ENCODE assay signal across 8 mouse cellular contexts in the genomic region with DNA sequence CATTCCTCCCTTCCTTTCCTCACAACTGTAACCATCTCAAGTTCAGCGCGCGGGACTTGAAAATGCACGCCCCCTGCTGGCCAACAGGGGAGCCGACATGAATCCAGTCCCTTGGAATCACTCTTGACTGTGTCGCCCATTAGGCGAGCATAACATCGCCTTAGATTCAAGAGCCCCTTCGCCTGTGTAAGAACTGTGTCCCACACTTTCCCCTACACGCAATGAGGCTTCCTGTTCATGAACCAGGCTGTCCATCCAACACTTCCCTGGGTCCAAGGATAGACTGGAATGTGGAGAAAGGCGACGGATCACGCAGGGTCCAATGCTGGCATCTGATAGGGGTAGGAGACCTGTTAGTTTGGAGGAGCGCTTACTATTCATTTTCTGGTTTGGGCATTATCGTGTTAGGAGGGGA. TPM values are rescaled to one million over a fixed set of nuclear protein-coding genes. Genes with fewer than 3 reads are reported as not detected.
DNase-seq lines count a peak whose midpoint lies in the region; ATAC-seq and TF ChIP-seq lines count a peak whose summit lies in the region.

No protein-coding gene starts in this region.

- H3K9me3 ChIP-seq in hindbrain, embryonic 14.5 days (ENCODE audit: control insufficient read depth, low read length) = no peaks in the 10 kb centered on the region

- H3K9ac ChIP-seq in hindbrain, embryonic 14.5 days = peak overlapping the region; percentile 41

- intact Hi-C loops in left cerebral cortex, postnatal 14 days (cut with DNase I) = loop anchor here (5.0 kb wide), 1 partner anchor 43 kb away; no protein-coding TSS in a partner anchor

- no peaks in the 10 kb centered on the region for H3K27me3 ChIP-seq in cerebellum, adult 2 months (ENCODE audit: control insufficient read depth, insufficient read depth, low read length)
- H3K27me3 ChIP-seq in hindbrain, embryonic 14.5 days (ENCODE audit: control insufficient read depth, insufficient read depth, low read length) = peaks cover 36% of the 10 kb centered on the region

- WGBS in cerebellum, adult 2 months = under 1% methylated on average over 15 of the region's 15 CpGs
- WGBS in hindbrain, embryonic 14.5 days = 2% methylated on average over 15 of the region's 15 CpGs

- peak overlapping the region; percentile 77 for H3K4me3 ChIP-seq in cerebellum, adult 2 months (replicated peaks; ENCODE audit: insufficient read depth, low read depth, low read length)
- peak overlapping the region; percentile 36 for H3K4me3 ChIP-seq in hindbrain, embryonic 14.5 days (replicated peaks; ENCODE audit: low read length)

- no peak for ATAC-seq in CD4-positive, CD25-positive, alpha-beta regulatory T cell, adult 4 months
- ATAC-seq in hindbrain, embryonic 14.5 days (ENCODE audit: low FRiP score) = peak; percentile 53; the same call in 1 of the 2 replicates
- ATAC-seq in megakaryocyte-erythroid progenitor cell, adult 5-6 weeks (replicated peaks; ENCODE audit: low FRiP score, low TSS enrichment, poor library complexity, severe bottlenecking) = peak; percentile 83

- TF ChIP-seq CTCF in cerebellum, adult 2 months (IDR thresholded peaks at IDR 0.05; ENCODE audit: borderline replicate concordance, insufficient read depth, low read depth, low read length) = peak; percentile 80

- peak; percentile 49; the same call in 1 of the 2 replicates for TF ChIP-seq POLR2A in cerebellum, adult 2 months (IDR thresholded peaks at IDR 0.05; ENCODE audit: borderline replicate concordance, insufficient read depth, low read length)

- H3K4me1 ChIP-seq in cerebellum, adult 2 months (ENCODE audit: control insufficient read depth, insufficient read depth, low read length) = peaks cover 8% of the 10 kb centered on the region
- peaks cover 4% of the 10 kb centered on the region; the same call in 1 of the 2 replicates for H3K4me1 ChIP-seq in hindbrain, embryonic 14.5 days (replicated peaks; ENCODE audit: control insufficient read depth, insufficient read depth, low read length)

- no peaks in the 10 kb centered on the region for H3K36me3 ChIP-seq in hindbrain, embryonic 14.5 days (replicated peaks; ENCODE audit: control insufficient read depth, insufficient read depth)

- H3K27ac ChIP-seq in cerebellum, adult 2 months (ENCODE audit: insufficient read depth, low read length) = peak overlapping the region; percentile 69
- no peak overlapping the region for H3K27ac ChIP-seq in hindbrain, embryonic 14.5 days

- H3K4me2 ChIP-seq in hindbrain, embryonic 14.5 days (replicated peaks) = peak overlapping the region; percentile 79

- DNase-seq in CD4-positive, CD25-positive, alpha-beta regulatory T cell, adult 2 months (ENCODE audit: low read depth, low spot score) = peak; percentile 63
- DNase-seq in cerebellum, adult 2 months = peak; percentile 79 to 84
- DNase-seq in forelimb bud, embryonic 11.5 days (ENCODE audit: low read depth, low spot score) = peak; percentile 65
- peak; percentile 82 for DNase-seq in hindbrain, embryonic 14.5 days (ENCODE audit: low spot score)
- peak; percentile 66 to 78 for DNase-seq in left cerebral cortex, postnatal 14 days (ENCODE audit: low spot score in 2 of 2)
- DNase-seq in right cerebral cortex, postnatal 4 days = peak; percentile 88

RNA-seq across cellular contexts. Expression of gene Nt5c1a, which starts 0.5 kb away (rescaled TPM):
- polyA plus RNA-seq in CD4-positive, CD25-positive, alpha-beta regulatory T cell, adult 4 months (2017; shearing (Covaris generic)) = not detected
- polyA plus RNA-seq in cerebellum, adult 2 months (2012; rRNA removed) = 9.8 and 12.8 TPM in 2 replicates
- polyA plus RNA-seq in hindbrain, embryonic 14.5 days (2014; fragmentation: Nextera tagmentation; extraction: Ambion mirVana) = 0.17 TPM in 1 of 2 replicates, not detected in the other
- total RNA-seq in left cerebral cortex, postnatal 14 days (2021) = 10 to 100 TPM; 10.1 to 11.0 TPM
- total RNA-seq in megakaryocyte-erythroid progenitor cell, adult 5-6 weeks (2014; fragmentation: Nextera tagmentation) = not detected in 2 replicates
- not detected in 2 replicates for total RNA-seq in megakaryocyte-erythroid progenitor cell, adult 5-6 weeks (2017)

RNA-seq across cellular contexts. Expression of gene Hpcal4, which starts 17.8 kb away (rescaled TPM):
- not detected for polyA plus RNA-seq in CD4-positive, CD25-positive, alpha-beta regulatory T cell, adult 4 months (2017; shearing (Covaris generic))
- polyA plus RNA-seq in cerebellum, adult 2 months (2012; rRNA removed) = 23.9 and 25.7 TPM in 2 replicates
- 34.0 and 52.6 TPM in 2 replicates for polyA plus RNA-seq in hindbrain, embryonic 14.5 days (2014; fragmentation: Nextera tagmentation; extraction: Ambion mirVana)
- total RNA-seq in left cerebral cortex, postnatal 14 days (2021) = 100 to 1,000 TPM; 350 to 371 TPM
- not detected in 2 replicates for total RNA-seq in megakaryocyte-erythroid progenitor cell, adult 5-6 weeks (2014; fragmentation: Nextera tagmentation)
- total RNA-seq in megakaryocyte-erythroid progenitor cell, adult 5-6 weeks (2017) = not detected in 2 replicates

RNA-seq across cellular contexts. Expression of gene Heyl, which starts 32.6 kb away (rescaled TPM):
- polyA plus RNA-seq in CD4-positive, CD25-positive, alpha-beta regulatory T cell, adult 4 months (2017; shearing (Covaris generic)) = not detected
- polyA plus RNA-seq in cerebellum, adult 2 months (2012; rRNA removed) = 3.1 and 3.5 TPM in 2 replicates
- polyA plus RNA-seq in hindbrain, embryonic 14.5 days (2014; fragmentation: Nextera tagmentation; extraction: Ambion mirVana) = 6.8 and 8.2 TPM in 2 replicates
- 1 to 10 TPM; 6.4 to 7.1 TPM for total RNA-seq in left cerebral cortex, postnatal 14 days (2021)
- 0.27 and 1.3 TPM in 2 replicates for total RNA-seq in megakaryocyte-erythroid progenitor cell, adult 5-6 weeks (2014; fragmentation: Nextera tagmentation)
- total RNA-seq in megakaryocyte-erythroid progenitor cell, adult 5-6 weeks (2017) = not detected in 2 replicates

Comparison
In these comparisons a context has a peak if more than half of its experiments do, and no peak if none do; other contexts are left out.
1. RNA of gene Hpcal4, which starts 17.8 kb away (polyA plus RNA-seq): 34.0 to 52.6 TPM in hindbrain, embryonic 14.5 days and 23.9 to 25.7 TPM in cerebellum, adult 2 months; not detected in CD4-positive, CD25-positive, alpha-beta regulatory T cell, adult 4 months; every median in the first group is over 10 times any median in the second.
2. Peak in every context shown above with its lines, with median percentiles within 50 percentile points of each other: DNase-seq.